Mouse (Mus musculus): ENCODE data around the gene Krt16.

DNA sequence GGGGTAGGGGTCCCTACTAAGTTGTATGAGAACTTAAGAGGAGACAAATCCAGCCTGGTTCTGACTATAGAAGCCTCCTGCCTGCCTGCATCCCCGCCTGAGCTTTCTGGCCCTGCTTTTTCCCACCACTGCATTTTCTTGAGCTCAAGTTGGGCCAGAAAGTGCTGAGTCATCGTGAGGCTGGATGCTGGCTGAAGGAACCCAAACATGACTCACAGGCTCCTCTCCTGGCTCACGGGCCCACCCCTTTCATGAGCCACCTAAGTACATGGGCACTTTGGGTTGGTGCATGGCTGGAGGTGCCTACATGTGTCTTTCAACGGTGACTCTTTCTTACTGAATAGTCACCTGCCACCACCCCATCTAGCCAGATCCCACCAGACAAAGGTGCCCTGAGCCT lies 50.0 kb downstream of the Krt16 start:
- TF ChIP-seq POLR2A (IDR thresholded peaks at IDR 0.05; ENCODE audit: borderline replicate concordance, control insufficient read depth, low read depth, low read length) = no peak
- no peak for TF ChIP-seq CTCF (IDR thresholded peaks at IDR 0.05; ENCODE audit: control insufficient read depth, insufficient read depth, low read length)
